Mouse (Mus musculus) forebrain, embryonic 14.5 days (tissue): ENCODE measurements around the gene Klri2. TPM values are rescaled to one million over a fixed set of nuclear protein-coding genes. Genes with fewer than 3 reads are reported as not detected.
"Not testable (repeated sequence)": the region's sequence is repeated elsewhere in the genome, so short reads cannot be mapped to it uniquely, and the experiment has no call there.

Source experiments
- ATAC-seq: fragments of 200-750 bp; cut with Nextera tagmentation; 2 replicates; pipeline ENCODE4 v1.8.0; 2017; ENCODE audit warnings: mild to moderate bottlenecking, moderate library complexity
- DNase-seq: peaks from one replicate; pipeline ENCODE4 v3.0.0-alpha.2; 2015; ENCODE audit warnings: low spot score
- H3K27ac ChIP-seq: fragments of 300-500 bp; sonication (generic); 2 replicates; pipeline ENCODE4 v1.5.1; 2014; ENCODE audit warnings: low read depth, mild to moderate bottlenecking, control low read depth, low read length, moderate library complexity
- H3K27me3 ChIP-seq: fragments of 300-500 bp; sonication (generic); replicated peaks from 2 replicates; pipeline ENCODE4 v1.6.1; 2014; ENCODE audit warnings: low read length, control low read depth, mixed read lengths; ENCODE audit not compliant: control insufficient read depth, insufficient read depth
- H3K36me3 ChIP-seq: fragments of 300-500 bp; sonication (generic); 2 replicates; pipeline ENCODE4 v1.6.1; 2014; ENCODE audit warnings: low read length, control low read depth; ENCODE audit not compliant: control insufficient read depth, insufficient read depth
- H3K4me1 ChIP-seq: fragments of 300-500 bp; sonication (generic); 2 replicates; pipeline ENCODE4 v1.6.1; 2014; ENCODE audit warnings: antibody characterized with exemption, low read length, control low read depth; ENCODE audit not compliant: control insufficient read depth, insufficient read depth
- H3K4me2 ChIP-seq: fragments of 300-500 bp; sonication (generic); 2 replicates; pipeline ENCODE4 v1.6.1; 2014; ENCODE audit warnings: mild to moderate bottlenecking, control low read depth, low read length
- H3K4me3 ChIP-seq: fragments of 300-500 bp; sonication (generic); 2 replicates; pipeline ENCODE4 v1.5.1; 2014; ENCODE audit warnings: low read depth, low read length, control low read depth
- H3K9ac ChIP-seq: fragments of 300-500 bp; sonication (generic); 2 replicates; pipeline ENCODE4 v1.6.1; 2014; ENCODE audit warnings: mild to moderate bottlenecking, low read length, control low read depth, moderate library complexity
- H3K9me3 ChIP-seq: fragments of 300-500 bp; sonication (generic); replicated peaks from 2 replicates; pipeline ENCODE4 v1.6.1; 2016; ENCODE audit warnings: low read length, control low read depth, mixed read lengths; ENCODE audit not compliant: control insufficient read depth
- WGBS: fragments of 180-500 bp; shearing (Covaris S2); extraction: QIAGEN DNeasy Blood & Tissue Kit; methylation state at CpG from one replicate; pipeline ENCODE4 v1.1.7; 2014; 5-methylcytosine and 5-hydroxymethylcytosine counted together
- polyA plus RNA-seq: library from polyadenylated mRNA; unstranded; fragments of >200 nt; fragmentation: Nextera tagmentation; extraction: Ambion mirVana; gene quantifications from 2 replicates; pipeline ENCODE4 v1.2.1, GENCODE M21; 2014

Klri2 gene
- not detected in 2 replicates for polyA plus RNA-seq

- H3K27ac ChIP-seq: no peak within 1 kb of the TSS
- ATAC-seq: no peak
- 66% methylated on average over 2 of the region's 2 CpGs for WGBS
These were observed at the start of gene Klri2 for GRCm38 (mm10) chr6:129740069-129740721. Klri2 (minus strand) TSS chr6:129740484.

GRCm38 (mm10) chr6:129784170-129784569 is 43.9 kb upstream of the Klri2 start, which contains the start of gene Gm156:
Gm156 (minus strand) TSS chr6:129784270.
- not testable (repeated sequence) for H3K4me3 ChIP-seq, DNase-seq, H3K9ac ChIP-seq, ATAC-seq, H3K9me3 ChIP-seq, H3K4me1 ChIP-seq, H3K4me2 ChIP-seq, H3K36me3 ChIP-seq, H3K27me3 ChIP-seq, H3K27ac ChIP-seq
- WGBS: 89% methylated on average over 3 of the region's 3 CpGs

More at GRCm38 (mm10) chr6:129740069-129740721, at the start of gene Klri2:
- Histone ChIP-seq H3K9me3 (no peaks in the 10 kb centered on the region), H3K4me1 (no peaks in the 10 kb centered on the region), H3K36me3 (no peaks in the 10 kb centered on the region), H3K9ac (no peak within 1 kb of the TSS), H3K4me3 (no peak within 1 kb of the TSS), H3K27me3 (no peaks in the 10 kb centered on the region), H3K4me2 (no peak within 1 kb of the TSS)
- DNase-seq: no peak

GRCm38 (mm10) chr6:129747654-129748032 is 7.4 kb upstream of the Klri2 start:
- Histone ChIP-seq H3K4me2 (no peak overlapping the region), H3K9ac (no peak overlapping the region), H3K36me3 (no peaks in the 10 kb centered on the region), H3K4me1 (no peaks in the 10 kb centered on the region), H3K9me3 (0 out of 2 replicates have a peak, but pooled peaks cover 6% of the 10 kb centered on the region), H3K27ac (no peak overlapping the region), H3K4me3 (no peak overlapping the region), H3K27me3 (no peaks in the 10 kb centered on the region)
- no peak for ATAC-seq
- no peak for DNase-seq
- 78% methylated on average over 3 of the region's 3 CpGs for WGBS

GRCm38 (mm10) chr6:129747016-129747653 is 6.9 kb upstream of the Klri2 start:
- no peaks in the 10 kb centered on the region for H3K36me3 ChIP-seq
- DNase-seq (no peak), ATAC-seq (no peak)
- no peak overlapping the region for H3K4me2 ChIP-seq
- no peaks in the 10 kb centered on the region for H3K4me1 ChIP-seq
- 82% methylated on average over 4 of the region's 4 CpGs for WGBS
- 0 out of 2 replicates have a peak, but pooled peaks cover 6% of the 10 kb centered on the region for H3K9me3 ChIP-seq
- no peak overlapping the region for H3K27ac ChIP-seq
- no peak overlapping the region for H3K4me3 ChIP-seq
- no peak overlapping the region for H3K9ac ChIP-seq
- no peaks in the 10 kb centered on the region for H3K27me3 ChIP-seq

- Histone ChIP-seq H3K9me3 (0 out of 2 replicates have a peak, but pooled peaks cover 6% of the 10 kb centered on the region), H3K9ac (no peak overlapping the region), H3K4me2 (no peak overlapping the region), H3K27ac (no peak overlapping the region), H3K4me3 (no peak overlapping the region), H3K36me3 (no peaks in the 10 kb centered on the region), H3K4me1 (no peaks in the 10 kb centered on the region), H3K27me3 (no peaks in the 10 kb centered on the region)
- WGBS: 66% methylated on average over 3 of the region's 3 CpGs
- ATAC-seq (no peak), DNase-seq (no peak)
These were observed 5.9 kb upstream of the Klri2 start for GRCm38 (mm10) chr6:129746151-129746550.

GRCm38 (mm10) chr6:129736414-129736813 is 3.9 kb downstream of the Klri2 start:
- Histone ChIP-seq H3K4me2 (no peak overlapping the region), H3K9me3 (no peaks in the 10 kb centered on the region), H3K27me3 (no peaks in the 10 kb centered on the region), H3K27ac (no peak overlapping the region), H3K36me3 (no peaks in the 10 kb centered on the region), H3K9ac (no peak overlapping the region), H3K4me1 (no peaks in the 10 kb centered on the region), H3K4me3 (no peak overlapping the region)
- no peak for ATAC-seq
- DNase-seq: no peak

GRCm38 (mm10) chr6:129727237-129727636 is 13.0 kb downstream of the Klri2 start:
- Histone ChIP-seq H3K4me3 (no peak overlapping the region), H3K27ac (no peak overlapping the region), H3K4me1 (no peaks in the 10 kb centered on the region), H3K27me3 (no peaks in the 10 kb centered on the region), H3K4me2 (no peak overlapping the region), H3K36me3 (no peaks in the 10 kb centered on the region), H3K9ac (no peak overlapping the region), H3K9me3 (no peaks in the 10 kb centered on the region)
- 82% methylated on average over 1 of the region's 1 CpGs for WGBS
- no peak for ATAC-seq
- no peak for DNase-seq

GRCm38 (mm10) chr6:129721390-129721789 is 18.9 kb downstream of the Klri2 start:
- no peak overlapping the region for H3K4me2 ChIP-seq
- H3K9me3 ChIP-seq: no peaks in the 10 kb centered on the region
- H3K27me3 ChIP-seq: no peaks in the 10 kb centered on the region
- H3K36me3 ChIP-seq: no peaks in the 10 kb centered on the region
- H3K4me1 ChIP-seq: no peaks in the 10 kb centered on the region
- H3K9ac ChIP-seq: no peak overlapping the region
- ATAC-seq (no peak), DNase-seq (no peak)
- no peak overlapping the region for H3K4me3 ChIP-seq
- WGBS: 73% methylated on average over 1 of the region's 1 CpGs
- H3K27ac ChIP-seq: no peak overlapping the region

GRCm38 (mm10) chr6:129720487-129720886 is 19.8 kb downstream of the Klri2 start:
- Histone ChIP-seq H3K4me2 (no peak overlapping the region), H3K36me3 (no peaks in the 10 kb centered on the region), H3K27ac (no peak overlapping the region), H3K9me3 (no peaks in the 10 kb centered on the region), H3K27me3 (no peaks in the 10 kb centered on the region), H3K4me1 (no peaks in the 10 kb centered on the region), H3K4me3 (no peak overlapping the region), H3K9ac (no peak overlapping the region)
- DNase-seq (peak; percentile 1), ATAC-seq (no peak)
- 22% methylated on average over 3 of the region's 3 CpGs for WGBS
